Mouse (Mus musculus): ENCODE data around the gene Rpia.

The Rpia gene

DNA sequence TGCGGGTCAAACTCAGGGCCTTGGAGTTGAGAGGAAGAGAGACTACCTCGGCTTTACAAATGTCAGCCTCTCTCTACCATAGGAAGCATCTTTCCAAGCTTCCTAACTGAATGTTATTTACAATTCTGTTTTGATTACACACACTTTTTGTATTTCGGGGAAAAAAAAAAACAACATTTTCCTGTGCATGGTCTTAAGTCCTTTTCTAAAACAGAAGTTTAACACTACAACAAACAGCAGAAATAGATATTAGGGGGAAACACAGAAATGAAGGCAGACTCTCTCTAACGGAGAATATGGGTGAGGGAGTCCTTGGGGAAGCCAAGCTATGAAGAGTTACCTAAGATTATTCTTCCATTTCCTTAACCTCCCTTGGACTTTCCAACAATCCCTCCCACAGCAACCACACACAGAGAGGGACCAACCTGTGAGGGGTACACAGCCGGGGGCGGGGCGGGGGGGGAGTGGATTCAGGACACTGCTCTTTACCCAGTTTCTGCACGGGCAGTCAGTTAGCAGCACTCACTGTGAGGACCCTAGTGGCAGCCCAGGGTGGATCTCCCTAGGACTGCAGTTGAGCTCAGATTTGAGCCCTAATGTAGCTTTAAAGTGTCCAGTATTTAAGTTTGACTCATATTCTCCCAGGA, 40.7 kb downstream of the Rpia start:
- no peak for DNase-seq (ENCODE audit: low read depth, low spot score)

GRCm38 (mm10) chr6:70749750-70750149, 42.3 kb downstream of the Rpia start:
- no peak for DNase-seq (ENCODE audit: low read depth, low spot score)

GRCm38 (mm10) chr6:70747702-70748101, 44.3 kb downstream of the Rpia start:
- DNase-seq (ENCODE audit: low read depth, low spot score), result no peak

DNA sequence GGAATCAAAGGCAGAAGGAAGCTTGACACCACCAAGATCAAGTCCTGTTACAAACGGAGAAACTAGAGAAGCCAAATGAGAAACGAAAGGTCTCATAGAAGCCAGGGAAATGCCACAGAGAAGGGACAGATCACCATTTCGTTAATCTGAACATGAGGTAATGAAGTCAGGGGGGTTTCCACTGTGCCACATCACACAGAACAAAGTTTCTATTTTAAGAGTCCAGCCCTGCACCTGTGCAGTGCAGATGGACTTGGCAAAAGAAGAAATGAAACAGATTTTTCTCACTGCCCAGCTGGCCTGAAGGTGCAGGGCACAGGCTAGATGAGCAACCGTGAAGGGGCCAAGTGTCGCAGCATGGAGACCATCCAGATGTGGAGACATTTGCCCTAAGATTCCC, 48.1 kb downstream of the Rpia start:
- no peak for DNase-seq (ENCODE audit: low read depth, low spot score)

DNA sequence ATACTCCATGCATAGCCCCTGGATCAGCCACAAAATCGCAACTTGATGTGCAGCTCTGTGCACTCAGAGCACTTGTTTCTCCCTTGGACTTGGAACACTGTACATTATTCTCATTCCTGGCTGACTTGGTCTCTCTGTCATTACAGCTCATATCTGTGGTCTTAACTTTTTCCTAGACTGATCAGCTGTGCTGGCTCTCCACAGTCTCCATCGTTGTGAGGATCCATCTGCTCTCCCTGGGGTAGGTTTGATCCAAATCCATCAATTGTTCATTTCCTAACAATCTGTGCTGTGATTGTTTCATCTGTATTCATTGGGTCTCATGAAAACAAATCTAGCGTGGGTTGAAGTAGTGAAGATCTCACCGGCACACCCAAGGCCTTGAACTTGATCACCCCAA, 49.2 kb downstream of the Rpia start:
- DNase-seq (ENCODE audit: low read depth, low spot score), result no peak

- no peak for DNase-seq (ENCODE audit: low read depth, low spot score)
Observed at GRCm38 (mm10) chr6:70740535-70740934, 51.5 kb downstream of the Rpia start.

DNA sequence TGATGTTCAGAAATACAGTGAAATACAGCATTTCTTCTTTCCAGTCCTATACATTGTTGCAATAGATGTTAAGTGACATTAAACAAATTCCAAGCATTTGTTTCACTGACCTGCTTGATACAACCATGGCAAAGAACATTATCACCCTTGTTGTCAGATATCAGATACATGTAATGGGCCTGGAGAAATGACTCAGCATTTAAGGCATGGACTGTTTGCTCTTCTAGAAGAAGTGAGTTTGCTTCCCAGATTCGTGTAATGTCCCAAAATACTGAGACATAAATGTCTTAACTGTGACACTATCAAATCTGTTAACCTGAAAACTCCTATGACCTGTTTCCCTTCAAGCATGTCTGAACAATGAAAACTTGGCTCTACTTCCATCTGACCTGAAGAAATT, 52.6 kb downstream of the Rpia start:
- no peak for DNase-seq (ENCODE audit: low read depth, low spot score)

GRCm38 (mm10) chr6:70735528-70735927, 56.5 kb downstream of the Rpia start:
- DNase-seq (ENCODE audit: low read depth, low spot score), result no peak

DNA sequence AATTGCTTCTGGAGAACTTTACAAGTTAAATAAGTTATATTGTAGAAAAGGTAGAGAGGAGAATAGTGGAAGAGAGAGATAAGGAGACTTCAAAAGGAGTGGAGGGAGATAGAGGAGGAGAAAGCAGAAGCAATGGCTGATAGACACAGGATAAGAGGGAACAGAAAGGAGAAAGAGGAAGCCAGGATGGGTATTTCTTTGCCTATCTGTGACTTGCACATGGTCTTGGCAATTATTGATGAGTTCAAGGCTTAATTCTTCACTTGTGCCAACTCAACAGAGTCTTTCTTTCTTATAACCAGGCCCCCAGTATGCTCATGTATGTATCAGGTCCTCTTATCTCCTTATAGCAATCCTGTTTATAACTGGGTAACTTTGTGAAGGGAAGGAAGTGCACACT, 61.2 kb downstream of the Rpia start:
- DNase-seq (ENCODE audit: low read depth, low spot score), result no peak

DNA sequence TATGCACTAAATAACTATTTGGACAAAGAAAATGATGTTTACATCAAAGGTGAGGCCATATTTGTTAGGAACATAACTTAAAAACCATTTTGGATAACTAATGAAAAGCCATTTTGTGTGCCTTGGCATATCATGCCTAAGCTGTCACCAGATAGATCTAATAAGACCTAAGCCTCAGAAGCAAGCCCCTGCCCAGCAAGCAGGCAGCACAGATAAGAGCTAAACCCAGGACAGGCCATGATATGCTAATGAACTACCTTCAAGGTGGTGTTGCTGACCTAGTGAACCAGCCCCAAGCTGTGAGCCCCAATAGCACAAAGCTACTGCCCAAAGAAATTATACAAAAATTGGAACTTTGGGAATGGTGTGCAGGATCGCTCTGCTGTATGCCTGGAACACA, 62.9 kb downstream of the Rpia start:
- no peak for DNase-seq (ENCODE audit: low read depth, low spot score)

DNA sequence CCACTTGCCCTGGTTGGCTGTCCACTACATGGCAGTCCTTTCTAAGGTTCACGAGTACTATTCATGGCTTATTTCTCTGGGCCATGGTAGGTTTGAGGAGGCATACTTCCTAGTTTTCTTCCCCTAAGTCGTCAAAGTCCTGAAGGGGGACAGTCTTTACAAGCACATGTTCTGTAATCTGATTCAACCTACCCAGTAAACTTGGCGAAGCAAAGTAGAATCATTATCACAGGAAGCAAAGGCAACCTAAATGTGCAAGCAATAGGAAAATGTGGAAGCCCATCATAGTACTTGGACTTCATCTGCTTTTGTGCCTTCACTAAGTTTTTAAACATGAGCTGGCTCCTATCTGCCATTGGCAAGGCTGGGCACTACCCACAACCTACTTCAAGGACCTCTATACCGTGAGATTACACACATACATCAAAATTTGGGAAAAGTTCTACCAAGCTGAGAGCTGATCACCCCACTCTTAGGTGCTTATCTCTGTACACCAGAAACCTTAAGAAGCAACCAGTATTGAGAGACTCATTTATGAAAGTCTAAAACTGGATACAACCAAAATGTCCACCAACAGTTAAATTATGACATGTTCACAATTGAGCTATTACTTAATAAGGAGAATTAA, 64.8 kb downstream of the Rpia start:
- no peak for DNase-seq (ENCODE audit: low read depth, low spot score)

DNA sequence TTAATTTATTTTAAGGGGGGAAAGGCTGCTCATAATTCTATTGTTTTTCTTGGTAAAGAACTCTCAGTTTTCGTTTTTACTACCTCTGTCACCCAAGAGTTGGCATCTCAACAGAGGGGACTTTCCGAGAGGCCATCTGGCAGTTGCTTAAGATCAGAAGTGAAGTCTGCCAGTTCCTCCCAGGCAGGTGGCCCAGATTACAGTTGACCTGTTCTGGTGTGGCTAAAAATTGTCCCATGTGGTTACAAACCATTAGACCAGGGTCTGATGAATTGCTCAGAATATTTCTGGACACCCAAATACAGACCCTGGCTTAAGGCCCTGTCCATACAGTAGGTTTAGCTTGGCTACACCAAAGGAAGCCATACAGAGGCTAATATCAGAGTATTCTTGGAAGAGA, 66.4 kb downstream of the Rpia start:
- no peak for DNase-seq (ENCODE audit: low read depth, low spot score)

DNA sequence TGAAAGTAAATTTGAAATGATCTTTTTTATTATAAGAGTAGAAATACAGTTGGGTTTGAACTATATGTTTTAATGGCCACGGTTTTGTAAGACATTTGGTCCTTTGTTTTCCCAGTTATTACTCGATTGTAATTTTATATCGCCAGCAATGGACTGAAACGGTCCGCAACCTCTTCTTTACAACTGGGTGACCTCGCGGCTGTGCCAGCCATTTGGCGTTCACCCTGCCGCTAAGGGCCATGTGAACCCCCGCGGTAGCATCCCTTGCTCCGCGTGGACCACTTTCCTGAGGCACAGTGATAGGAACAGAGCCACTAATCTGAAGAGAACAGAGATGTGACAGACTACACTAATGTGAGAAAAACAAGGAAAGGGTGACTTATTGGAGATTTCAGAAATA, 67.3 kb downstream of the Rpia start:
- no peak for DNase-seq (ENCODE audit: low read depth, low spot score)

DNA sequence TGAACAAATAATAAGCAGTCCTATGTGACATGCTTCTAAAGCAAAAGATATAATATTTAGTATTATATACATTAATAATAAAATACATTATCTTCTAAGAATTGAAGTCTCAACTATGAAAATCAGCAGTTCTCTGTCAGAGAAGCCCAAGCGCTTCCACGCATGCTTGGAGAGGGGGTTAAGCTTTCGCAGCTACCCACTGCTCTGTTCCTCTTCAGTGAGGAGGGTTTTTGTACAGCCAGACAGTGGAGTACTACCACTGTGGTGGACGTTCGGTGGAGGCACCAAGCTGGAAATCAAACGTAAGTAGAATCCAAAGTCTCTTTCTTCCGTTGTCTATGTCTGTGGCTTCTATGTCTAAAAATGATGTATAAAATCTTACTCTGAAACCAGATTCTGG, 69.7 kb downstream of the Rpia start:
- DNase-seq (ENCODE audit: low read depth, low spot score), result no peak

DNA sequence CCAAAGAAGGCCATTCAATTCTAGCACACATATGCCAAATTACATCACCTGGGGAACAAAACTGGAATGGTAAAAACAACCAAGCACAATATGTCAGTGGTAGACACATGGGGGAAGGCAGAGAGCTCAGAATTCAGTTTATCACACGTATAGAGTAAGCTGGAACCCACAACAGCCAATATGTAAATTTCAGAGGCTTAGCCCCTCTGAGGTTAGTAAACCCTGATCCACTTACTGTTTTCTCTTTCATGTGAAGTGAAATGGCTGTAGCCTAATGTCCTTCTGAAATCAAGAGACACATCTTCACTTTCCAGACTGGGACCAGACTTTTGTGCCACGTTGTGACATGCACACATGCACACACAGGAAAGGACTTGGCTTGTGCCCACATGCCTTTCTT, 73.3 kb downstream of the Rpia start:
- DNase-seq (ENCODE audit: low read depth, low spot score), result no peak

DNA sequence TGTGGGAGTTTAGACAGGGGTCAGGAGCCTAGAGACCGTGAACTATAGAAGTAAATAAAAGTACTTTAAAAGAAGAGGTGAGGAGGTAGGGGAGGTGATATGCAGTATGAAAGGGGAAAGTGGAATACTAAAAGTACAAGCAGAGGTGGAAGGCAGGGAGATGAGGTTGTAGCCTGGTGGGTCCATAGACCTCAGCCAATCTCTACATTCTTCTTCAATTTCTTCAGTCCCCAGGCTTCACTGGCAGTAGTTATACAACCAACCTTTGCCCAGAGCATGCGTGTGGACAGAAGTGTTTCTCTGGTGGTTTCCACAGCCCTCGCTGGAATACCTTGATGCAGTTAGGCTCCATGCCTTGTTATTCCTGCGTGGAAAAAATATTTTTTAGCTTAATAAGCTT, 73.9 kb downstream of the Rpia start:
- DNase-seq (ENCODE audit: low read depth, low spot score), result no peak

DNA sequence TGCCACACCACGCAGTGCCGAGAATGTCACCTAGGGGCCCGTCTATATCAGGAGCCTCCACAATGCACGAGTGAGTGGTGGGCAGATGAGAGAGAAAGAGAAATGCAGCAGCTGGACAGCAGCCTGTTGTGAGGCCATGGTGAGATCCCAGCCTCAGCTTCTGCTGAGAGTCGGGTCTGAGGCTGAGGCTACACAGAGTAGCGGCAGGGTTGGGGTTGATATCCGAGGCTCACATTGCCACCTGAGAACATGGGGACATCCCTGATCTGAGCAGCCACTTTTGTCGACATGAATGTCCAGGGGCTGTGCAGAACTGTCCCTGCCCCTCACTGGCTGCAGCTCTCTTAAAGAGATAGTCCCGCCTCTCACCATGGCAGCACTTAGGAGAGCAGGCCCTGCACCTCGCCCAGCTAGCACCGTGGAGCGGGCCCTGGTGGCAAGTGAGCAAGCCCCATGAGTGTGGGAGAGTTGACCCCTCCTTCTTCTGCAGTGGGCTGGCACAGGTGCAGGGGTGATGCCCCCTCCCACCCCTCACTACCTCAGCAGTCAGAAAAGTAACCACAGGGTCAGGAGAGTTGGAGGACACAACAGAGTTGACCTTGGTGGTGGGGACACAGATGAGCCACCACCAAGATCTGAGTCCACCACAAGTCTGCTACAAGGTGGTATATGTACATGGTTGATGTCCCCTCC, 75.2 kb downstream of the Rpia start:
- DNase-seq (ENCODE audit: low read depth, low spot score), result no peak

All from retina, adult 2 months (tissue).